Mouse (Mus musculus): Measurements from ENCODE around the gene Mfsd14a.

DNA sequence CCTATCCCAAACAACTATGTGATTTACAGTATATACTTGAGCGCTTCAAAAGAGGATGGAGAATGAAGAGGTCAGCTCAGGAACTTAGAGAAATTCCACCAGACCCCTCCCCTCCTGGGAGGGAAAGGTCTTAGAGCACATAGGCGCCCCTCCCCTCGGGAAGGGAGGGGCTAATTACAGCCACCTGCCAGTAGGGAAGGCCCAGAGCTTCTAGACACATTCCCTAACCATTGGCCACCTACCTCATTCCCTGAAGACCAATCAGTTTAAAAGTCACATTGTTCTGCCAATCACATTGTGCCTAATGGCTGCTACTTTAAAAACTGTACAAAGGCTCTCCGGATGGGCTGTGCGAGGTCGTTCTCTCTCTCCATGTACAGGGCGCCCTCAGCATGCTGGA lies 39.8 kb downstream of the Mfsd14a start:
- TF ChIP-seq POLR2A (IDR thresholded peaks at IDR 0.05; ENCODE audit: low read depth, low read length) (no peak), CTCF (IDR thresholded peaks at IDR 0.05; ENCODE audit: extremely low read depth, insufficient read length, insufficient replicate concordance, low read depth, low read length) (no peak)

Data from small intestine, adult 2 months (tissue).